Mouse (Mus musculus): ENCODE results near the gene Det1. TPM values are rescaled to one million over a fixed set of nuclear protein-coding genes. Genes with fewer than 3 reads are reported as not detected.

Gene Det1
- total RNA-seq, 1 experiment = 14.5 TPM

DNA sequence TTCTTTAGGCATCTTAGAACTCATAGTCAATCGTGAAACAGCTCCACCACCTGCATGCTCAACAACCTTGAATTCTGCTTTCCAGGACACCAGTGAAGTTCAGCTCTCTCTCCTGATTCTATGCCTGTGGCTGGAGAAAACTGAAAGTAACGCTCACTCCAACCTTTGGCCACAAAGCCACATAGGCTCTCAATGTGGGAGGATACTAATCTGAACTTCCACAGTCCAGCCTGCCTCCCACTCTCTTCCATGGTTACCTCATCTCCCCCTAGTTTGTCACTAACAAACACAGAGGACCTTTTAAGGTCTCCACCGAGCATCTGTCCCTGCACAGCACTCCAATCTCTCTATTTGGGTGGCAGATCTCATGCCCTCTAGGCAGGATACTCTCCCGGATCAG is 11.4 kb downstream of the Det1 start:
- no peak overlapping the region for H3K9ac ChIP-seq (ENCODE audit: insufficient read depth, low read depth, low read length, poor library complexity, severe bottlenecking)
- H3K36me3 ChIP-seq (ENCODE audit: control insufficient read depth, insufficient read depth, low read length, poor library complexity, severe bottlenecking) = peaks cover 11% of the 10 kb centered on the region
- no peak for DNase-seq (ENCODE audit: low read depth, low spot score)
- no peaks in the 10 kb centered on the region for H3K4me1 ChIP-seq (ENCODE audit: control insufficient read depth in 2 of 2, insufficient read depth in 2 of 2, low read length in 2 of 2, poor library complexity in 1 of 2)
- in situ Hi-C loops (cut with MboI; ENCODE audit: low sequenced_read_pairs in 2 of 2, unreplicated experiment in 2 of 2) = no loop called here
- H3K9me3 ChIP-seq (ENCODE audit: control insufficient read depth, insufficient read depth, low read depth, low read length) = no peaks in the 10 kb centered on the region
- TF ChIP-seq HCFC1 (IDR thresholded peaks at IDR 0.05; ENCODE audit: borderline replicate concordance, insufficient read depth, low read length) = no peak
- no peak for TF ChIP-seq ZNF384 (IDR thresholded peaks at IDR 0.05; ENCODE audit: low read depth, low read length)
- TF ChIP-seq MAFK (IDR thresholded peaks at IDR 0.05; ENCODE audit: insufficient read depth, low read depth, low read length) = no peak
- no peak for TF ChIP-seq CHD2 (IDR thresholded peaks at IDR 0.05; ENCODE audit: low read depth, low read length)
- H3K4me3 ChIP-seq (ENCODE audit: insufficient read depth in 1 of 2, low read depth in 1 of 2, low read length in 2 of 2, poor library complexity in 1 of 2, severe bottlenecking in 1 of 2) = no peak overlapping the region
- no peak overlapping the region for H3K27ac ChIP-seq (ENCODE audit: insufficient read depth, low read depth, low read length, poor library complexity, severe bottlenecking)

DNA sequence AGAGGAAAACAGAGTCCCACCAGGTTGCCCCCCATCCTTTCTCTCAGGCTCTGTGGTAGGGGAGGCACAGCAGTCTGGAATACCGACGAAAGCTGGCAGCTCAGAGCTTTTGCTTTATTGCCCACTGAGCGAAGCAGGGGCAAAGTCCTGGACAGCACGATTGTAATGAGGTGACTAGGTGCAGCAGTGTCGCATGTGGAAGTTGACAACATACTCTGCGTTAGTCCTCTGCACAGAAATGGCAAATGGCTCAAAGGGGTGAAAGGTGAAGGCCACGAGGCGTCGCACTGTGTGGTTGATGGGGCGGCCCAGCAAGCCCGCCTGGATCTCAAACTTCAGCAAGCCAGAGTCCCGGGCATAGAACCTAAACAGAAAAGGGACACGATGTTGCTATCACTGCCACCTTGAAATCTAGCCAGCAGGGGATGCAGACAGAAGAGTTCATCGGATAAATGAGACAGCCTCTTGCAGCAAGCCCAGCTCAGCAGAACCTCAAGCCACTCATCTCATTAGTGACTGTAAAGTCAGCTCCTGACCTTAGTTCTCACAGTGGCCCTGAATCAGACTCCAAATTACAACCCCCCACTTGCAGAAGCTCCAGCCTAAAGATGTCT is 19.2 kb downstream of the Det1 start:
- TF ChIP-seq ZC3H11A (IDR thresholded peaks at IDR 0.05; ENCODE audit: borderline replicate concordance, low read depth, low read length) = no peak
- no peak for TF ChIP-seq ZNF384 (IDR thresholded peaks at IDR 0.05; ENCODE audit: low read depth, low read length)
- no peak for TF ChIP-seq HCFC1 (IDR thresholded peaks at IDR 0.05; ENCODE audit: borderline replicate concordance, insufficient read depth, low read length)
- TF ChIP-seq MAFK (IDR thresholded peaks at IDR 0.05; ENCODE audit: insufficient read depth, low read depth, low read length) = no peak
- no peak for TF ChIP-seq CHD2 (IDR thresholded peaks at IDR 0.05; ENCODE audit: low read depth, low read length)
- no peak overlapping the region for H3K27ac ChIP-seq (ENCODE audit: insufficient read depth, low read depth, low read length, poor library complexity, severe bottlenecking)
- no peak overlapping the region for H3K4me3 ChIP-seq (ENCODE audit: insufficient read depth in 1 of 2, low read depth in 1 of 2, low read length in 2 of 2, poor library complexity in 1 of 2, severe bottlenecking in 1 of 2)
- no peaks in the 10 kb centered on the region for H3K4me1 ChIP-seq (ENCODE audit: control insufficient read depth in 2 of 2, insufficient read depth in 2 of 2, low read length in 2 of 2, poor library complexity in 1 of 2)
- in situ Hi-C loops (cut with MboI; ENCODE audit: low sequenced_read_pairs in 2 of 2, unreplicated experiment in 2 of 2) = no loop called here
- H3K36me3 ChIP-seq (ENCODE audit: control insufficient read depth, insufficient read depth, low read length, poor library complexity, severe bottlenecking) = peaks cover 9% of the 10 kb centered on the region
- no peaks in the 10 kb centered on the region for H3K9me3 ChIP-seq (ENCODE audit: control insufficient read depth, insufficient read depth, low read depth, low read length)
- DNase-seq (ENCODE audit: low read depth, low spot score) = no peak
- no peak overlapping the region for H3K9ac ChIP-seq (ENCODE audit: insufficient read depth, low read depth, low read length, poor library complexity, severe bottlenecking)

DNA sequence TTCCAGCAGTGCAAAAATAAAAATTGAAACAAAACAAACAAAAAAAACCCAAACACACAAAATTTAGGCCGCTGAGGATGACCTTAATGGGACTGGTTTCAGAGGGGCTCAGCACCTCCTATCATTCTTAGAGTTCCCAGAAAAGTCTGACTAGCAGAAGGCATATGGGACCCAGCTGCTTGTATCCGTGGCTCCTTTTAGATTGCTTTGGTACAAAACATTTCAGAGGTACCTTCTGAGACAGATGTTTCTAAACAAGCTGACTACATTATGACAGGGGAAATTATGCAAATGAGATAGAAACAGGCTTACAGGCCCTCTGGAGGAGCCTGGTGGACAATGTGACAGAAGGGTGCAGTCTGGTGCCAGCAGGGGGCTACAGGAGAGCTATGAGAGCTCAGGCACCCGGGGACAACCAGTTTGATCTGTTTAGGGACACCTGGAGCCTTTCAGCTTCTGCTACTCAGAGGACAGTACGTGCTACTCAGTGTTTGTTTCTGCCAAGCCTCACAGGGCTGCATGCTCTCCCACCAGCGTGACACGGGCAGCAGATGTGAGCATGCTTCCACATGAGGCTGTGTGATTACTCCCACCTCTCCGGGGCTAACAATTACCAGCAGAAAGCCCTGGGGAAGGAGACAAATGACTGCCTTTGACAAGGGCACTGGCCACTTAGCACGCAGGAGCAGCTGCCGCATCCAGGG is 20.2 kb downstream of the Det1 start:
- no peak overlapping the region for H3K9ac ChIP-seq (ENCODE audit: insufficient read depth, low read depth, low read length, poor library complexity, severe bottlenecking)
- H3K27ac ChIP-seq (ENCODE audit: insufficient read depth, low read depth, low read length, poor library complexity, severe bottlenecking) = no peak overlapping the region
- H3K9me3 ChIP-seq (ENCODE audit: control insufficient read depth, insufficient read depth, low read depth, low read length) = no peaks in the 10 kb centered on the region
- H3K36me3 ChIP-seq (ENCODE audit: control insufficient read depth, insufficient read depth, low read length, poor library complexity, severe bottlenecking) = peaks cover 9% of the 10 kb centered on the region
- no peaks in the 10 kb centered on the region for H3K4me1 ChIP-seq (ENCODE audit: control insufficient read depth in 2 of 2, insufficient read depth in 2 of 2, low read length in 2 of 2, poor library complexity in 1 of 2)
- TF ChIP-seq CHD2 (IDR thresholded peaks at IDR 0.05; ENCODE audit: low read depth, low read length) = no peak
- H3K4me3 ChIP-seq (ENCODE audit: insufficient read depth in 1 of 2, low read depth in 1 of 2, low read length in 2 of 2, poor library complexity in 1 of 2, severe bottlenecking in 1 of 2) = no peak overlapping the region
- DNase-seq (ENCODE audit: low read depth, low spot score) = no peak
- in situ Hi-C loops (cut with MboI; ENCODE audit: low sequenced_read_pairs in 2 of 2, unreplicated experiment in 2 of 2) = no loop called here

DNA sequence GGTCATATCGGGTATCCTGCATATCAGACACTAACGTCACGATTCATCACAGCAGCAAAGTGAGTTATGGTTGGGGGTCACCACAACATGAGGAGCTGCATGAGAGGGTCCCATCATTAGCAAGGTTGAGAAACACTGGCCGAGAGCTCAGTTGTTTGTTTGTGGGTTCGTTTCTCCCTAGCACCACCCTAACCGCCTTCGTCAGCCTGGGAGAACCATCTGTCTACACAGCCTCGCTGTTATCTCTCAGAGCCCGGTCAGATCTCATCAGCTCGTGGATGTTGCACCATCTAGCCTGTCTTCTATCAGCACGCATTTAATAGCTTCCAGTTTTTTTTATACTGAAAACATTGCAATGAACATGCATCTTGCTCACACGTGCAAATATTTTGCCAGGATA is 28.7 kb downstream of the Det1 start:
- DNase-seq (ENCODE audit: low read depth, low spot score) = no peak
- 0 out of 2 replicates have a peak, but pooled peaks cover 2% of the 10 kb centered on the region for H3K36me3 ChIP-seq (ENCODE audit: control insufficient read depth, insufficient read depth, low read length, poor library complexity, severe bottlenecking)
- in situ Hi-C loops (cut with MboI; ENCODE audit: low sequenced_read_pairs in 2 of 2, unreplicated experiment in 2 of 2) = no loop called here
- H3K4me1 ChIP-seq (ENCODE audit: control insufficient read depth in 2 of 2, insufficient read depth in 2 of 2, low read length in 2 of 2, poor library complexity in 1 of 2) = no peaks in the 10 kb centered on the region
- H3K9me3 ChIP-seq (ENCODE audit: control insufficient read depth, insufficient read depth, low read depth, low read length) = no peaks in the 10 kb centered on the region
- no peak overlapping the region for H3K4me3 ChIP-seq (ENCODE audit: insufficient read depth in 1 of 2, low read depth in 1 of 2, low read length in 2 of 2, poor library complexity in 1 of 2, severe bottlenecking in 1 of 2)
- 0 out of 2 replicates have a peak overlapping the region, but pooled peaks have one; percentile 7 for H3K27ac ChIP-seq (ENCODE audit: insufficient read depth, low read depth, low read length, poor library complexity, severe bottlenecking)
- TF ChIP-seq MAFK (IDR thresholded peaks at IDR 0.05; ENCODE audit: insufficient read depth, low read depth, low read length) = no peak
- TF ChIP-seq CHD2 (IDR thresholded peaks at IDR 0.05; ENCODE audit: low read depth, low read length) = no peak
- TF ChIP-seq ZC3H11A (IDR thresholded peaks at IDR 0.05; ENCODE audit: borderline replicate concordance, low read depth, low read length) = no peak
- TF ChIP-seq HCFC1 (IDR thresholded peaks at IDR 0.05; ENCODE audit: borderline replicate concordance, insufficient read depth, low read length) = no peak
- TF ChIP-seq ZNF384 (IDR thresholded peaks at IDR 0.05; ENCODE audit: low read depth, low read length) = no peak
- H3K9ac ChIP-seq (ENCODE audit: insufficient read depth, low read depth, low read length, poor library complexity, severe bottlenecking) = no peak overlapping the region
